Mouse (Mus musculus) cerebral cortex, adult 2 months (tissue): ENCODE results near the gene Myt1l.

Experiments used
- WGBS: fragments of 180-500 bp; shearing (Covaris S2); methylation state at CpG from one replicate; pipeline ENCODE4 v1.1.7; 2018; 5-methylcytosine and 5-hydroxymethylcytosine counted together

Gene Myt1l

DNA sequence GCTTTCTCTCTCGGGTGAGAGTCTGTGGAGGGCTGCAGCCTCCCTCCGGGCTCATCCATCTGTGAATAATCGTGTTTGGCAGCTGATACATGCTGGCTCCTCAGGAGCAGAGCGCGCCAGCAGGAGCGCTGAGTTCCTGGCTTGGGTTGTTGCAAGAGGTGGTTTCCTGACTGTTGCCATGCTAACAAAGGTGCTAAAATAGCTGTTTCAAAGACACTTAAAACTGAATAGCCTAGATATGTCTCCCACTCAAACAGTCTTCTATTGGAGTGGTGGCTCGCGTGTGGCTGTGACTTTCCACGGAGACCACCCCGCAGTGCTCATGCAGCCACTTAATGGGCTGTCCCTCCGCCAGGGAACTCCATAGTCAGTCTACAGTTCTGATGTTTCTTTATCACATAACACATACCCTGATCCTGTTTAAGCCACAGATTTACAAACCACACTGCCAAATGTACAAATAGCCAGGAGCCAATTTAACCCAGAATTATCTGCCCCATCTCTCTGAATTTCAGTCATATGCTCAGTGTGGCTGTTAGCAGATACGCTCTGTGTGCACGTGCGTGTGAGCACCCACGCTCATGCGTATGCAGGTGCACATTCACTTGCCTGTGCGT, 195.6 kb downstream of the Myt1l start:
- WGBS, result 34% methylated on average over 17 of the region's 17 CpGs

DNA sequence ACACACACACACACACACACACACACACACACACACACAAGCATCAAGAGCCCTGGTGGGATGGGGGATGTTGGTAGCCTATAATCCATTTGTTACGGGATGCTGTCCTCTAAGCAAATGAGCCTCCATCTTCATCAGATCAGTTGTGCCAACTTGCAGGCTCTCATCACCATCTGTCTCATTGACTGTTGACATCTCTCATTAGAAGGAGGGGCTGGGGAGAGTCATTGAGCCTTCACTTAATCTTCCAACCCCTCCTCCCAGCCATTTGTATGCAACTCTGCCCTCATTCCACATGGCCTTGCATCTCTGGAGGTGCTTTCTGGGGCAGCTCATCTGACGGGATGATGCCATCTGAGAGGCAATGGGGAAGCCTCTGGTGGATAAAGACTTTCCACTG, 200.1 kb downstream of the Myt1l start:
- 86% methylated on average over 2 of the region's 2 CpGs for WGBS

DNA sequence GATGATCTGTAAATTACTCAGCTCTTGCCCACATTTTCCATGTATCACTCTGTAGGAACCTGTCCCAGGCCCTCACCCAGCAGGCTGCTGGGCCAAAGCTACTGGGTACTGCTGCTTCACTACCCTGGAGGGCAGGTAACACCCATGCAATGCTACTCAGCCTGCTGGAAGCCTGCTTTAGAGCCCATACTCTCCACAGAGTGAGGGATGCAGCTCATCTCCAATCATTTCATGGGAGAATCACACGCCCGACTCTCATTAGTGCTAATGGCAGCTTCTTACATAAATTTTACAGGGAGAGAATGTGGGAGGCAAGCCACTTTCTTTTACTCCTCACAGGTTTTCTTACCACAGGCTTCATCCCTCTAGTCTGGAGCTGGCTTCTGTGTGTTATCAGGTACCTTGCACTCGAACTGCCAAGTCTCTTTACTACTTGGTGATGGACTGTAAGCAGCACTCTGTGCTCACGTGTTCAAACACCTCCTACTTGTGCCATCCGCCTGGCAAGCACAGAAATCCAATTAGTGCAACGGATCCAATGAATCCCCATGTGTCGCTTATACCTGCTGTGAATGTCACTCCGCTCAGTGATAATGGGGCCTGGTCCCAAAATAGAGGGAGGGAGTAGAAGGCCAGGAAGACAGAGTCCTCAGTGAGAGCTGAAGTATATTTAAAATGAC, 212.3 kb downstream of the Myt1l start:
- WGBS, result 35% methylated on average over 8 of the region's 8 CpGs

DNA sequence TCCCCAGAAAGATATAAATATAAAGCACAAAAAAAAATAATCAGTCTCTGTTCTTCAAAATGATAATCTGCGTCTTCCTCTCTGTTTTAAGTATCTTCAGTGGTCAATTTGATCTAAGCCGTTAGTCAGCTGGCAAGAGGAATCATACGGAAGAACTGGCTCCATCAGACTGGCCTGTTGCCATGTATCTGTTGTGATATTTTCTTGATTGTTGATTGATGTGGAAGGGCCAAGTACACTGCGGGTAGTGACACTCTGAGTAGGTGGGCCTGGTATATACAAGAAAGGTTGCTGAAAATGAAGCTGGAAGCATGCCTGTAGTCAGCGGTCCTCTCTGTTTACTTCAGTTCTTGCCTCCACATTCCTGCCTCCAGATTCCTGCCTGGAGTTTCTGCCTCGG, 213.0 kb downstream of the Myt1l start:
- 51% methylated on average over 6 of the region's 6 CpGs for WGBS

DNA sequence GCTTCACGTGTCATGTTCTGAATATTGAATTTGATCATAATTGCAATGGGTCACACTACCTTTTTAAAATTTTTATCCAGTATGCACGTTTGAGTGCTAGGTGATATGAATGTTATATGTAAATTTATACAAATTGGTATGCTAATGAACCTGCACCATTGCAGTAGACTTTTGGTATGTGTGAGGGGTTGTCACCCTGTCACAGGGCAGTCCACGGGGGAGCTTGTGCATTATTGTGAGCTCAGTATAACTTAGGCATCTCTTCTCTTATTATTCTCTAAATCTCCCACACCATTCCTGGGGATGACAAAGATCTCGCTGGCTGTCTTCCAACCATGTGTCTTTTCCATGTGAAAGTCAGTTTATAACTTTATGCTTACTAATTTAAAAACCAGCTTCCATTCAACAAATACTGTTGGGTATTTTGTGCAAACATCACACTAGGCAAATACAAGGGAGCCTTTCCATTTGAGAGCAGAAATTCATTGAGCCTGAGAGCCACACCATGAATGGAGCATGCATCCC, 222.5 kb downstream of the Myt1l start:
- 50% methylated on average over 4 of the region's 4 CpGs for whole genome bisulfite sequencing

DNA sequence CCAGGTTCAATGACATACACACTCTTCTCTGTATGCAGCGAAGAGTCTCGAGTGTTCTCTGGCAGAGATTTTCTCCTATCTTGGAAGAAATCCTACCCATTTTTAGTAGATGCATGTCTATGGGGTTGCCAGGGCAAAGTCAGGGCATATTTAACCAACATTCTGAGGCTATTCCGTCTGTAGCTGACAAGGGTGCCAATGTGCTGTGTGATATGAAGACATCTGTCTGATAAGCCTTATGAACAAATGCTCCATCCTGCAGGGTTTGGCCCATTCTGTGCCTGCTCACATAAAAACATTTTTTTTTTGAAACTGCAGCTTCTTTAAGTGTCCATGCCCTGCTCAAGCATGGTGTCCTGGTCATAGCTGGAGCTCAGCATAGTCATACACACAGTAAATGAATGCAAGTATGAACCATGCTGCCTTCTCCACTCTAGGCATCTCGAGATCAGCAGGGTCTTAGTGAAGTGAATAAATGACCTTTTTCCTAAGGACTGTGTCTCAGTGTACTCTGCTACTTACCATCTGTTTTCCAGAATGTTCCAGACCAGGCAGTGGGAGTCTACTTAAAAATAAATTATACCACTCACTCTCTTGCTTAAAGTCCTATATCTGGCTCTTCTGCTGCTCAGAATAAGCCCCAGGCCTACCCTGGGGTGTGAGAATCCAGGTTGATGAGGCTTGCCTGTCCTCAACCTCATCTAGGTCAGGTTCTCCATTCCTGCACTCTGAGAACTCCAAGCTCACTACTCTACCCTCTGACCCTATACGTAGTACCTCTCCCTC, 227.1 kb downstream of the Myt1l start:
- WGBS, result 39% methylated on average over 5 of the region's 5 CpGs

DNA sequence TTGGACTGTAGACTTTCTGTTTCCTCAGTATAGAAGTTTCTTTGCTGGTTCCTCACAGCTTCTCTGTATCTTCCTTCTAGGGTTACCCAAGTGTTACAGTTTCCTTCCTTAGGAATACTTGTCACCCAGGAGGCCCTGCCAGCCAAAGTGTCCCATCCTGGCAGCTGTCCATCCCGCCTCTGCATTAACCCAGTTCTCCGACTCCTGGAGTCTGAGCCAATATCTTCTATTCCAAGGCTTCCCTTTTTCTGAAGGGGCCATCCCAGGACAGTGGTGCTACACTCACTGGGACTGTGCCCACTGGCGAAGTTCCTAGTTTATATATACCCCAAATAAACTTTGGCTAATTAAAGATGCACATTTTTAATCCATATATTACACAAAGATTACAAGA, 227.7 kb downstream of the Myt1l start:
- WGBS, result 42% methylated on average over 3 of the region's 3 CpGs

DNA sequence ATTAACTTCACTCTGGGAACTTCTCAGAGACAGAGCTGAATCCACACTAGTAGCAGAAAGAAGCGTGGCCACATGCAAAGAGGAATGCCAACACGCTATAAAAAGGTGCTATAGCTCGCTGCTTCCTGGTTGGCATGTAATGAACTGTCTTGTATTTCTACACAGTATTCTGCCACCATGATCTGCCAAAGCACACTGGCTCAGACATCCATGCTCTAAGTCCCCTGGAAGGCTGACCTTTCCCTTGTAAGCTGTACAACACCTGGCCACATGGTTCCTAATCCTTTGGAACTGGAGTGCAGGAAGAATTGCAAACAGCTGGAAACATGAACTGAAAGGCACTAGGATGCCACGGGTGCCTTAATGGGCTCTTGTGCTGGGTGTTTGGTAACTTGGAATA, 232.4 kb downstream of the Myt1l start:
- WGBS, result 46% methylated on average over 4 of the region's 4 CpGs

DNA sequence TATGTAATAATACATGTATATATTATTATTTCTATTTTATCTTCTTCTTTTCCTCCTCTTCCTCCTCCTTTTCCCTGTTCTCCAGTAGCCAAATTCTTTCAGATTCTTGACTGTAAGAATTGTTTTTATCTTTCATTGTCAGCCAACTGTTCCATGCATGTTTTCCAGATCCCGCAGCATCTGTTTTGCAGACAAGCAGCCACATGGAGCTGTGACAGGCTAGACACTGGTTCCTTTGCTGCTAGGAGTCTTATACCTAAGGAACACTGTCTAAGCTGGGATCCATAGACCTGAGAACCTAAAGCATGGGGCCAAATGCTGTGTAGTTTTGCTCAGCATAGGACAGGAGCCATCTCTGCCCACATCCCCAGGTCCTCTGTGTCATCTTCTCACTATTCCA, 238.0 kb downstream of the Myt1l start:
- 56% methylated on average over 1 of the region's 1 CpGs for WGBS

DNA sequence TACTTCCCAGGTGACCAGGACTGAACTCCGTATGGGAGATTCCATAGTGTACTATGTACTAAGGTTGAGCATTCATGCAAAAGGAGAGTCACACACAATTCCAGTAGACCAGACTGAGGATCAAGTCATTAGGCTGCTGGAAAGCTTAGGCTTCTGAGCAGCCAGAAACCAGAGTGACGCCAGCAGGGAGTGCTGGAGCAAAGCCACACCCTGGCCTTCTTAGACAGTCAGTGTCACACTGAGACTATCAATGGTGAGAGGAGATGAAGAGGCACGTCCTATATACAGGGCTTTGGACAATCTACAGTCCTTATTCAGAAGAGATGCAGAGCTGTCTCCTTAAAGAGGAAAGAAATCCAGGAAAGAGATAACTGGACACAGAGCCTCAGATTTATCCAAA, 243.6 kb downstream of the Myt1l start:
- WGBS, result 55% methylated on average over 3 of the region's 3 CpGs

DNA sequence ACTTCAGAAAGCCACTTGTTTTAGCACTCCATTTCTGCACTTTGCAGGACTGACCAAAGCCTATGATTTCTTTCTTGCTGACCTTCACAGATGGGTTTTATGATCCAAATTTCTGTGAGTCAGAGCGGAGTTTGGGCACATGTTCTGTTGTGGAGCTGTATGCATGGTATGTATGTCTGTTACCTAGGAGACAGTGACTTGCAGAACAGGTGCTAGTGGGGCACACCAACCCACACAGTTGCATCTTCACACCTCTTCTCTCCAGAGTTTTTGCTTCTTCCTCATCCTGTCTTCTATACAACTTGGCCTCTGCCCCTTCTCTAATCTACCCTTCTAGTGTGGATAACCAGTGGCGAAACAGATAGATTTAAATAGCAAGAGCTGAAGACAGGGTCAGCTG, 250.7 kb downstream of the Myt1l start:
- 48% methylated on average over 2 of the region's 2 CpGs for WGBS

DNA sequence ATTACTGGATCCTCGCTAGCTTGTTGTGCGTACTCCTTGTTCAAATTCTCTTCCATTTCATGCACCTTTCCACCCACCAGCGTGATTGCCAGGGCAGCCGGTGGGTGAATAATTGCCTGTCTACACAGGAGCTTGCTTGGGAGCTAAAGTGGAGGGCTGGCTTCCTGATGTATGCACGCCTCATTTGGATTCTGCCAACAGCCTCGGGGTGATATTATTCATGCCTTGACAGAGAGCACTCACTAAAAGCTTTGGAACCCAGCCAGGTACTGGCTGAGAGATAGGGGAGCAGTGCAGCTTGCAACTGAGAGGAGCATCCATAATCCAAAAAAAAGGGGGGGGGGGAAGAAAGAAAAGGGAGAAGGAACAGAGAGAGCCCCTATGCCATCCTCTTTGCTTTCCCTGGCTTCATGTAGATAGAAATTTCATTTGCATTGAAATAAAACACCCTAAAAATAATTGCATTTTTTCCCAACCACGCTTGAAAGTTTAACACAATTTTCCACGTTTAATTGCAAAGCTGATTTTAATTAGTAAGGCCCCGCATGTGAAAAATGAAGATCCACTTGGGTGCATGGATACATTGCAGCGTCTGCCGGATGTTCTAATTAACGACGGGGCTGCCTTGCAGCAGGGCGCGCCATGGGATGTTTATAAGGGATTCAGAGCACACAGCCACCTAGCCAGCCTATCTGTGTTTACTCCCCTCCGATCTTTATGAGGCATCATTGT, 261.3 kb downstream of the Myt1l start:
- 20% methylated on average over 16 of the region's 16 CpGs for WGBS

DNA sequence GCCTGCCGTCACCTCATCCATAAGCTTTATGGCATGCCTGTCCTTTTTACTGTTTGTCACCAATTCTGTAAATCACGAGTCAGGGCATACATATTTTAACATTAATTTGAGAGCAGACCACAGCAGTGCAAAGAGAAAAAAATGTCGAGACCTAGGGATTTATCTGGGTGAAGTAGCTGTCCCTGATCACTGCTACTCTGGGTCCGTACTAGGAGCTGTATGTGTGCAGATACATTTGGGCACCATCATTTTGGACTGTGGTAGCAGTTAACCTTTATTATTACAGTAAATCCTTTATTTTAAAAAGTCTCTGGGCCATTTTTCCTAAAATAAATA, 261.8 kb downstream of the Myt1l start:
- WGBS, result 36% methylated on average over 4 of the region's 4 CpGs

DNA sequence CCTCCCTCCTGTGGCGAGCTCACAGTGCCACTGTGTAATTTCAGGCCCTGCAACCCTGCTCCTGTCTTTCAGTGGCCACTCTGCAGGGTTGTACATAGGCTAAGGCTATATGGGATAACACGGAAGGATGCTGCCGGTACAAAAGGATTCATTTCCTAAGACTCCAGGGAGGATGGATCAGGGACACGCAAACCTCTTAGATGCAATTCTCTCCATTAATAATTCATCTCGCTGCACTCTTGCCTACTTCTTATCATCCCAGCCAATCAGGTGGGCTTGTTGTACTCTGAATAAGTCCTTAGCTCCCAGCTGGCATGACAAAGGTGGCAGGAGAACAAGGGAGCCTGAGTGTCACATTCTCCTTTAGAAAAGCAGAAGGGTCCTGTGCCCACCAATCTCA, 264.8 kb downstream of the Myt1l start:
- WGBS, result 87% methylated on average over 5 of the region's 5 CpGs

DNA sequence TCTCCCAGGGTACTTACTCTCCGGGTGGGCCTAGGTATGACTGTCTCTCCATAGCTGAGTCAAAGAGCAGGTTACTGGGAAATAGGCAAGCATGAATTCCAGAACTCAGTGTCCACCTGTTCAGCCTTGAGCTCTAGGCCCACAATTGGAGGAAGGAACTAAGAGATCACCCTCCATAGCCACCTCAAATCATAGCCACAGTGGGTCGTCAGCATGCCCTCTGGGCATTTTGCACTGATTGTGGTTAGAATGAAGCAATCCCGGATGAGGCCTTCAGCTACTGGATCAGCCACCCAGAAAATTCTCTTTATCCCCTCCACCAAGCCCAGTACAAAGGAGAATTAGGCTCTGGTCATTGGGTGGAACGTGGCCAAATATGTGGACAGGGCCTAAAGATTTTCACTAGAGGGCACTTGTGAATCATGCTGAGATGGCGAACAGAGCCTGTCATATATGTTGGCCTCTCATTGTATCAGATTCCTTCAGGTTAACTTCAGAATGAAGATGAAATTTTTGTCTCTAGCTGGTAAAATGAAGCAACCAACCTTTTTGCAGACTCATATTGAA, 267.0 kb downstream of the Myt1l start:
- WGBS, result 71% methylated on average over 5 of the region's 5 CpGs

DNA sequence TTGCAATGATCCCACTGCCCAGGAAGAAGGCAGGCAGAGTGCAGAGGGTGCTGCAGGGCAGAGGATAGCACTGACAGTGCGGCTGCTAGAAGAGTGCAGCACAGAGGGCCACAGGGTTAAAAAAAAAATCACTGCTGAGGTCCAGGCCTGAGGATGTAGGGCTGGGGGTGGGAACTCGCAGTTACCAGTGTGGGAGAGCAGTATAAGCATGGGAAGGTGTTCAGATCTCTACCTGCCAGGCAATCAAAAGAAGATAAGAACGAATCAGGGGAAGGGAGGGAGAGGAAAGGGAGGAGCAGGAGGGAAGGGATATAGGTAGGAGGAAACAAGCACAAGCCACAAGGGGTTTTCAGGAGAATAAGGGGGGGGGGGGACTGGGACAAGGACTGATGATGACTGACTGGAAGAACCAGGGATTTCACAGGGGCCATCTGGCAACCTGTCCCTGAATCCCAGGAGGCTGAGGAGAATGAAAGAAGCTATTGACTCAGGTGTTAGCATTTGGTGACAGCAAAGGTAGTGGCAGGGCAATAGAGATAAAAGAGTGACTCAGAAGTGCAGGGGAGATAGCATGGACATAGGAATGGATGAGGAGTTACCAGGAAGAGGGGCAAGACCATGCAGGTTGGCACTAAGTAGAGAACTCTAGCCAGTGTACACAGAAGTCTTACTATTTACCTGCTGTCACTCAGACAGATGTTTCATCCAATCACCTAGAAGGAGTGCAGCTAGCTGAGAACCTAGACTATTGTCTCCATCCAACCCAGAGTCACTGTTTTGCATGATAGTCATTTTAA, 270.6 kb downstream of the Myt1l start:
- WGBS, result 66% methylated on average over 3 of the region's 3 CpGs

DNA sequence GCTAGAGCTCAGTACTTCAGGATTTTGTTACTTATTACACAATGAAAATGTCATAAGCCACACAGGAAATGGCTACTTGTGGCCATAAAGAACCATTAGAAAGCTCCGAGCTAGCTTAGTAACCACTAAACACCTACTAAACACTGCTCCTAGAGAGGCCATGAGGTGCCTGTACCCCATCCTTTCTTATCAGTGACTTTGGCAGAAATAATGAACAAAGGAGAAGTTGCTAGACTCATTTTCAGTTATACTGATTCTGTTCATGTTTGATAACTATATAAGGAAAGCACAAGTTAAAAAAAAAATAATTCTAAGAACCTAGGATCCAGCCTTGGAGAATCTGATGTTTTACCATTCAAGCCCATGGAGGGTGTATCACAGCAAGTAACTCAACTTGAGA, 278.2 kb downstream of the Myt1l start:
- 78% methylated on average over 1 of the region's 1 CpGs for WGBS

DNA sequence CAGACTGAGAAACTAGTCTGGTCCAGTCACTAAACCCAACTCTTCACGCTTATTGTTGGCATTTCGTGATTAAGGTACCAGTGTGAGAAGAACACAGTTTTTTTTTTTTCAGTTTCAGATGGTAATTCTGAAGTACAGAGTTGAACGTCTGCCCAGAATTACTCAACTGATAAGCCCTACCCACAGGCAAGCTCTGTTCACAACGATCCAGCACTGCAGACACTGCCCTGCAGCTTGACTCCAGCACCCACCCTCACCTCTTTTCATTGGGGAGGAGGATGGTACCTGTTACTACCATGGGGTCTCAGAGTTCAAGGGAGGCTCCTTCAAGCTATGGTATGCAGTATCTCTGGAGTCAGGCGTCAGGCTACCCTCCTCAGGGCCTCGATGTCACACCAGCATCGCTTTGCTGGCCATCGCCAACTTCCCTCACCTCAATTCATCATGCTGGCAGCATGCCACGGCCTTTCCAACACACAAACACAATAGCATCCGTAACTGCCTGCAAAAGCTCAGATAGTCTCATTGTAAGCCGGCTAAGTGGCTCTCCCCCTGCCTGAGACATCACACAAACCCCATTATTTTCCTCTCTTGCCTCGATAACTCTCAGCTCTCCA, 281.5 kb downstream of the Myt1l start:
- 32% methylated on average over 12 of the region's 12 CpGs for WGBS

DNA sequence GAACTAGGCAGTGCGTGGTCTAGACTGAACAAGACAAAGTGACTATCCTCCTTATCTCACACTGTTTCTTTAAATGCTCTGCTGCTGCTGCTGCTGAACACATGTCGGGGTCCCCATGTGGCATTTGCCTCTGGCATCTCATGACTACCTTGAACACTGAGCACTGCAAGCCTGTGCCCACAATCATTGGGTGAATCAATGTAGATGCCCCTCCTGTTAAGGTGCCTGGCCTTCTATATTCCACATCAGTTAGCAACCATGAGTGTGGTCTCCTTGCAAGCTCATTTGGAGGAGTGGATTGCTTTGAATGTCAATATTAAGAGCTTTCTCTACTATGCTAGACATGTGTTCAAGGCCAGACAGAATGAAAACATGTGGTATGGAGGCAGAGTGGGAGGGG, 287.3 kb downstream of the Myt1l start:
- WGBS, result 85% methylated on average over 2 of the region's 2 CpGs

DNA sequence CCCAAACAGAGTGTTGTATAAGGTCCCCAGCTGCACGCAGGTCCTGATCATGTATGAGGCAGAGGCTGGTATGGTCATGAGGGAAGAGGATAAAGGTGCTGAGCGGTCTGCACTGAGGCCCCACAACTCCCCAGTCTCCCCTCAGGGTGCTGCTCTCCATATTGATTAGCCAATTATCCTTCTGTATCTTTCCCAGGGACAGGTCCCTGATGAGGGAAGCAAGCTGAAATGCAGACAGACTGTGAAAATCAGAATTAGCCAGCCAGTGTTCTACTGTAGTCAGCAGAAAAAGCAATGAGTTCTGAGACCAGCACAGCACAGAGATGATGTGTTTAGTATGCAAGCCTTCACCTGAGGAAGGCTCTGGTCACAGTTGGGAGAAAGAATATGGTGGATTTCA, 287.9 kb downstream of the Myt1l start:
- WGBS, result 81% methylated on average over 2 of the region's 2 CpGs

DNA sequence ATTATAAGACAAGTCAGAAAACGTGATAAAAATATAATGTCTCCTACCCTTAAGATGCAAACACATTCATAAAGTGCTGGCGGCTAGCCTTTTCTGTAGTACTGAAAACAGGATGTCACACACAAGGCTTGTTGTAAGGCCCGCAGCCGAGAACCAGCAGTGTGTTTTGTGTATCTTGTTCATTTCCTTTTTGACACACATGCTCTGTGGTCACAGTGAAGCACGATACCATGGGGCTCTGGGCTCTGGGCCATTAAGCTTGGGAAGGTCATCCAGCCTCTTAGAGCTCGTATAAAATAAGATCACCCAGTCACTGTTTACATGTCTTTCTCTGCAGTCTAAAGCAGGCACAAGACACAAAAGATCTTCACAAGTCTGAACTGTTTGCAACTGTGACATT, 288.6 kb downstream of the Myt1l start:
- WGBS, result 27% methylated on average over 6 of the region's 6 CpGs
